Mouse (Mus musculus) liver, adult 2 months (tissue): ENCODE results near the gene Shc3.

Experiments used
- CTCF ChIP-seq: fragments of 200-500 bp; IDR thresholded peaks from 2 replicates; pipeline ENCODE4 v1.5.1; 2011; ENCODE audit warnings: low read depth, low read length, control low read depth
- POLR2A ChIP-seq: fragments of 200-500 bp; IDR thresholded peaks from 2 replicates; pipeline ENCODE4 v1.6.1; 2011; ENCODE audit warnings: low read length, control low read depth; ENCODE audit not compliant: insufficient read depth; ENCODE audit errors: extremely low read depth

DNA sequence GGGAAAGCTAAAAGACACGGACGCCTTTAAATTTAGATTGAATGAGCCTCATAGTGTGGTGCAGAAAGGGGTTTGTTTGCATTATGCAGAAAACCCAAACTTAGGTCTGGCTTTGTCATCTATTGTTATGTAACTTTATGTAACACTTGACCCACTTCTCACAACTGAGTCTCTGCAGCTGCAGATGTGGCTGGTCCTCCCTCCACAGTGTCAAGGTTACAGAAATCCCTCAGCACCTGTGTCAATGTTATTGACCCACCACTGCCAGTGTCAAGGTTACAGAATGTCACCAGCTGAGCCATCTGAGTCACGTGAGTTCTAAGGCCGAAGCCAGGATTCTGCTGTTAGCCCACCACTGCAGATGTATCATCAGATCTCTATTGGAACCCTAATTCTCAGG is 51.3 kb downstream of the Shc3 start:
- TF ChIP-seq CTCF (no peak), POLR2A (no peak)
